Mouse (Mus musculus) A20 (cell line): ENCODE measurements around the gene Smurf2.

Experiments
- DNase-seq: peaks from one replicate; pipeline ENCODE4 v3.0.0-alpha.2; 2011; ENCODE audit warnings: low read depth, low spot score

The Smurf2 gene

GRCm38 (mm10) chr11:106778589-106779387 lies 141.7 kb downstream of the Smurf2 start:
- DNase-seq, result no peak

- no peak for DNase-seq
These were observed 142.4 kb downstream of the Smurf2 start for GRCm38 (mm10) chr11:106778132-106778531.

- DNase-seq, result no peak
These were observed 143.1 kb downstream of the Smurf2 start for GRCm38 (mm10) chr11:106777395-106777794.

- DNase-seq, result no peak
These were observed 143.6 kb downstream of the Smurf2 start for GRCm38 (mm10) chr11:106776960-106777359.

- no peak for DNase-seq
These were observed 147.5 kb downstream of the Smurf2 start for GRCm38 (mm10) chr11:106773061-106773460.

- peak; percentile 60 for DNase-seq
These were observed 150.1 kb downstream of the Smurf2 start for GRCm38 (mm10) chr11:106770195-106770974.
